Mouse (Mus musculus) G1E-ER4 (cell line): ENCODE data around the gene Samd8. TPM values are rescaled to one million over a fixed set of nuclear protein-coding genes. Genes with fewer than 3 reads are reported as not detected.

Source experiments
- GATA1 ChIP-seq: IDR thresholded peaks from one replicate; pipeline ENCODE4 v1.8.0; 2012; ENCODE audit warnings: low read length, inconsistent platforms
- polyA plus RNA-seq: library from polyadenylated mRNA; stranded (reverse); fragments of >175 nt; gene quantifications from 2 replicates; pipeline ENCODE4 v1.2.3, GENCODE M21; 2012

Samd8 gene
- polyA plus RNA-seq, 1 experiment, result 18.8 TPM

- no peak for TF ChIP-seq GATA1
These were observed 75.6 kb downstream of the Samd8 start for GRCm38 (mm10) chr14:21825786-21826491.

- no peak for TF ChIP-seq GATA1
These were observed 80.8 kb downstream of the Samd8 start for GRCm38 (mm10) chr14:21830876-21831767.

DNA sequence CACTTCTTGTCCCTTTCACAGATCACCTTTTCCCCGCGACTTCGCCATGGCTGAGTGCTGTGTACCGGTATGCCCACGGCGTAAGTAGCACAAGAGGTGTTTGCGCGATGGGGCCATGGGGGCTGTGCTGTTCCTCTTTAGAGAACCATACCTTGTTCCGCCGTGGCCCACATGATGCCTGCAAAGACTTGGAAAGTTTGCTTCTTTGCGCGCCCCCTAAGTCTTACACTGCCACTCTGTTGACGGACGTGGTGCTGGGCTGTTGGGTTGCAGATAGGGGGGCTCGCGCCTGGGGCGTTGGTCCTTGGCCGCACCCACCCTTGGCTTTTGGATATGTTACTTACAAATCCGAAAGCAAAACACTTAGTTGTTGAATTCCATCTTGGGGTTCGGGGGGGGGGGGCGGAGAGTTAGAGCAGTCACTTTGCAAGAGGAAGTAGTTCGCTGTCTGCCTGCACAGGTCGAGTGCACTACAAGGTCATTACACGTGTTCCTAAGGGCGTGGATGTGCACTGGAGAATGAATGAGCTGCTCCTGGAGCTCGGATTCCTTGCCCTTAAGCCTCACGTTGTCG, 81.6 kb downstream of the Samd8 start:
- no peak for TF ChIP-seq GATA1

- TF ChIP-seq GATA1, result no peak
These were observed 88.1 kb downstream of the Samd8 start for GRCm38 (mm10) chr14:21838336-21839017.

DNA sequence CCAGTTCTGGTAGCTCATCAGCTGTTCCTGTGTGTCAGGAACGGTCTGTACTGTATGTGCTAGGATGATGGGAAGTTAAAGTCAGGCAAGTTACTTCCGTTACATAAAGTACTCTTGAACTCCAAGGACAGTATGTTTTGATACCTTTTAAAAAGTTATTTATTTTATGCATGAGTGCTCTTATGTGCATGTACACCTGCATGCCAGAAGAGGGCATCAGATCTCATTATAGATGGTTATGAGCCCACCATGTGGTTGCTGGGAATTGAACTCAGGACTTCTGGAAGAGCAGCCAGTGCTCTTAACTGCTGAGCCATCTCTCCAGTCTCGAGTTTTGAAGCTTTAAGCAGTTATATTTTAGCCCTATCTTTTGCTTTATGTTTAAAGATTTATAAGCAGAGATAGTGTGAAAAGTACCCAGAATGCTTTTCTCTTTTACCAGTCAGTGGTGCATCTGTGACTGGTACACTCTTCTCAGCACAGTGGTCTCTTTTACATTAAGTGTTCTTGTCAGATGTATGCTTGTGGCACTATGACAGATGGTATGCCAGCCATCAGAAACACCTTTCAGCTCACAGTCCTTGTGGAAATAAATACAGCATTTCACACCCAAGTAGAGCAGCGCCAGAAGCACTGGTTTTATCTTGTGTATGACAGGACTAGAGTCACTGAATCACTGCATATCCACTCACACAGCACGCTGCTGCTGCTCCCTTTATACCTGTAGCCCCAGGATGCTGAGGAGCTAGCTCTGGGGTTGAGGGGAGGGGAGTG, 91.7 kb downstream of the Samd8 start:
- TF ChIP-seq GATA1, result no peak

DNA sequence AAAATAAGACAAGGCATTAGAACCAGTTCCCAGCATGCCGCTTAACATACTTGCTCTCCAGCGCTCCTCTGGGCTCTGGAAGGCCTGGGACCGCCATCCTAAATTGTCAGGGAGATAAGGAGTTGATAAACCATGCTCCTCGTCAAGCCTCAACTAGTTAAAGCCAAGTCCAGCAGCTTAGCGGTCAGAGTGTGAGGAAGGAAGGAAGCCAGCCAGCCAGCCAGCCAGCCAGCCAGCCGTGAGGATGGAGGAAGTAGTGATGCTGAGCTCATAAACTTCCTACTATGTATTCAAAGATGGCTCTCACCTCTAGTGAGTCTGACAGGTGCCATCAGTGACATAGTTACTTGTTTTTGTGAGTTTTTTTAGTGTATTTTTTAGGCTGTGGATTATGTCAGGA, 92.9 kb downstream of the Samd8 start:
- no peak for TF ChIP-seq GATA1

DNA sequence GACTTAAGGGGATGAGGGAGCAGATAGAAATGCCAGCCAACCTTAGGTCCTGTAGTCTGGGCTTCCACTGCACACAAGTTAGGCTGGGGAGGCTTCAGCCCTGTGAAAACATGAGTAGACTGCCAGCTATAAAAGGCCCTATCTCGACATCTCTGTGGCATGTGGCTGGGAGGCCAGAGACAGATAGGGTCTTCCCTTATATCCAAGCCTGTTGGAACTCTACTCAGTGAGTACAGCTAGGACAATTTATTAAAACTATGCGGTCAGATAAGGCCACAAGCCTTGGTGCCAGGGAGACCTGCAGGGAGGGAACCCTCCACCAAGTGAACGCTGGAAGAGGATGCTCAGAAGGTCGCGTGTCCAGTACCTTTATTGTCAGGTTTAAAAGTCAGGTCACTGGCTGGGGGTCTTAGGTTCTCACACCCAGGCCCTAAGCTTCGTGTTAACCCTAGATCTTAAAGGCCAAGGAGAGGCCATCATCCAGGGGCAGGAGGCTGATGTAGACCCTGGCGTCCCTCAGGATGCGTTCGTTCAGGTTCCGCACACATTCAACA, 96.6 kb downstream of the Samd8 start:
- TF ChIP-seq GATA1, result peak; percentile 74

GRCm38 (mm10) chr14:21847381-21848165, 97.2 kb downstream of the Samd8 start:
- TF ChIP-seq GATA1, result no peak

Other genes with a start within 250 kb of the Samd8 start
- gene Dupd1, start 36.0 kb upstream of the Samd8 start, polyA plus RNA-seq, result not detected in 2 replicates
- not detected in 2 replicates for gene Dusp13, start 650 bp downstream of the Samd8 start, polyA plus RNA-seq
- gene Vdac2, start 74.7 kb downstream of the Samd8 start, polyA plus RNA-seq, result 578 and 731 TPM in 2 replicates
- gene Comtd1, start 98.4 kb downstream of the Samd8 start, polyA plus RNA-seq, result 86.5 and 98.7 TPM in 2 replicates
- not detected in 2 replicates for gene Zfp503, start 239.1 kb downstream of the Samd8 start, polyA plus RNA-seq